Mouse (Mus musculus) neural tube, embryonic 14.5 days (tissue): ENCODE measurements at regions not wholly inside any gene's neighbourhood (a gene's known extent, or its start where the extent isn't known, plus 50 kb on each side); places are given as distances from the start of the nearest gene placed in this dataset.

Experiments used
- ATAC-seq: fragments of 200-750 bp; cut with Nextera tagmentation; 2 replicates; pipeline ENCODE4 v1.8.0; 2017; ENCODE audit warnings: low read depth, mild to moderate bottlenecking, moderate TSS enrichment, moderate library complexity
- H3K27ac ChIP-seq: fragments of 300-500 bp; sonication (generic); 2 replicates; pipeline ENCODE4 v1.5.1; 2014; ENCODE audit warnings: low read depth, mild to moderate bottlenecking, control low read depth, low read length, moderate library complexity, mixed read lengths
- H3K27me3 ChIP-seq: fragments of 300-500 bp; sonication (generic); 2 replicates; pipeline ENCODE4 v1.6.1; 2014; ENCODE audit warnings: low read length; ENCODE audit not compliant: control insufficient read depth, insufficient read depth
- H3K36me3 ChIP-seq: fragments of 300-500 bp; sonication (generic); 2 replicates; pipeline ENCODE4 v1.6.1; 2014; ENCODE audit warnings: low read length, mixed read lengths; ENCODE audit not compliant: control insufficient read depth, insufficient read depth
- H3K4me1 ChIP-seq: fragments of 300-500 bp; sonication (generic); 2 replicates; pipeline ENCODE4 v1.6.1; 2014; ENCODE audit warnings: low read length; ENCODE audit not compliant: control insufficient read depth, insufficient read depth
- H3K4me2 ChIP-seq: fragments of 300-500 bp; sonication (generic); 2 replicates; pipeline ENCODE4 v1.6.1; 2014; ENCODE audit warnings: mild to moderate bottlenecking, low read depth, low read length, control low read depth
- H3K4me3 ChIP-seq: fragments of 300-500 bp; sonication (generic); 2 replicates; pipeline ENCODE4 v1.5.1; 2014; ENCODE audit warnings: low read depth, low read length, control low read depth, mixed read lengths
- H3K9ac ChIP-seq: fragments of 300-500 bp; sonication (generic); replicated peaks from 2 replicates; pipeline ENCODE4 v1.6.1; 2014; ENCODE audit warnings: low read depth, mild to moderate bottlenecking, control low read depth, low read length, mixed read lengths
- H3K9me3 ChIP-seq: fragments of 300-500 bp; sonication (generic); 2 replicates; pipeline ENCODE4 v1.6.1; 2016; ENCODE audit warnings: low read length; ENCODE audit not compliant: control insufficient read depth
- WGBS: fragments of 180-500 bp; shearing (Covaris S2); extraction: QIAGEN DNeasy Blood & Tissue Kit; methylation state at CpG from one replicate; pipeline ENCODE4 v1.1.7; 2014; 5-methylcytosine and 5-hydroxymethylcytosine counted together

DNA sequence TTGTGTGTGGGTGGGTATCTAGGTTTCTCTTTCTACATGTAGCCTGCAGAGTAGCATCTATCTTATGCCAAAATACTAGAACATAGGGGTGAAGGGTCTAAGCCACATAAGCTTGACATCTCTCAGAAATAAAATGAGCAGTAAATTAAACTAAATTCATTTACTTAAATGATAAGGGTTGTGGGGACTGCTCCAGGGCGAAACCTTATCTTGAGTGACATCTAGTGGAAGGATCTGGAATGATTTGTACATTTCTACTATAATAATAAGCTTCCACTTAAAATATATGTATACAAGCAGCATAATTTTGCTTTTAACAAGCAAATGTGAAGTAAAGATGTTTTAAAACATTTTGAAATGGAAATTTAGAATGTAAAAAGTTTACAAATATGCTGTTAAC lies 271.4 kb downstream of the Vgll3 start:
- Histone ChIP-seq H3K36me3 (no peaks in the 10 kb centered on the region), H3K9me3 (no peaks in the 10 kb centered on the region), H3K27ac (no peak overlapping the region), H3K9ac (no peak overlapping the region), H3K4me3 (no peak overlapping the region), H3K27me3 (no peaks in the 10 kb centered on the region), H3K4me1 (no peaks in the 10 kb centered on the region), H3K4me2 (no peak overlapping the region)
- ATAC-seq: peak; percentile 54; the same call in 1 of the 2 replicates
- 21% methylated on average over 1 of the region's 1 CpGs for WGBS

DNA sequence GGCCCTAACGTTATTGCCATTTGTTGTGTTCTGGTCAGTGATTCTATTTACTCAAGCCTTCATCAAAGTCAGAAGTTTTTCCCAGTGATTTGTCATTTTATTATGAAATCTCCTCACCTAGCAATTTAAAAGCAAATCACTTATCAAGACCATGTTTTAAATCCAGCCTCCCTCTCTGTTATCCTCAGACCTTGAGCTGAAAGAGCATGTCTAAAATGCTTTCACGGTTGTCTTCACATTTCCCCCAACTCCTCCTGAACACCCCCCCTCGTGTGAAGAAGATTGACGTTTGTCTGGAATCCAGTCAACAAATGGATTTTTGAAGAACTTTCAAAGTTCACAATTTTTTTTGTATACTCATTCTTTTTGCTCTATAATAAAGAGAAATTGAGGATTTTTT lies 277.7 kb downstream of the Vgll3 start:
- 68% methylated on average over 4 of the region's 4 CpGs for WGBS
- ATAC-seq: no peak
- Histone ChIP-seq H3K4me3 (no peak overlapping the region), H3K4me1 (peaks cover 6% of the 10 kb centered on the region; the same call in 1 of the 2 replicates), H3K9ac (no peak overlapping the region), H3K9me3 (no peaks in the 10 kb centered on the region), H3K27me3 (no peaks in the 10 kb centered on the region), H3K4me2 (no peak overlapping the region), H3K36me3 (no peaks in the 10 kb centered on the region), H3K27ac (no peak overlapping the region)

DNA sequence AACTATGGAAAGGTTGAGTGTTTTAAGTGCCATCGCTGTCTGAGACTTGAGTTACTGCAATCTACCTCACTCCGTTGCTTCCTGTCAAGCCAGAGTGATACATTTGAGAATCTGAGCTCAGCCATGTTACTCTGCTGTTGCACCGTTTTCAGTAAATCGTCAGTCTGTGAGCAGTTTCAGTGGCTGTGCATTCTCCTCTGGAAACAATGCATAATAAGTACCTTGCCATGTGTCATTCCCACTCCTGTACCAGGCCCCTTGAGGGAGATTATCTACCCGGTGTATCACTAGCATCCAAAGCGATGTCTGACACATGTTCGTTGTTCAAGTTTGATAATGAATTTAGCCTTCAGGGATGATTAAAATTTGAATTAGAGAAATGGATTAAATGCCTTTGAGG lies 280.6 kb downstream of the Vgll3 start:
- peaks cover 6% of the 10 kb centered on the region; the same call in 1 of the 2 replicates for H3K4me1 ChIP-seq
- H3K4me3 ChIP-seq: no peak overlapping the region
- H3K9ac ChIP-seq: no peak overlapping the region
- ATAC-seq: peak; percentile 89; the same call in 1 of the 2 replicates
- H3K27me3 ChIP-seq: no peaks in the 10 kb centered on the region
- WGBS: 37% methylated on average over 7 of the region's 7 CpGs
- H3K4me2 ChIP-seq: no peak overlapping the region
- no peaks in the 10 kb centered on the region for H3K9me3 ChIP-seq
- H3K36me3 ChIP-seq: no peaks in the 10 kb centered on the region
- H3K27ac ChIP-seq: no peak overlapping the region

DNA sequence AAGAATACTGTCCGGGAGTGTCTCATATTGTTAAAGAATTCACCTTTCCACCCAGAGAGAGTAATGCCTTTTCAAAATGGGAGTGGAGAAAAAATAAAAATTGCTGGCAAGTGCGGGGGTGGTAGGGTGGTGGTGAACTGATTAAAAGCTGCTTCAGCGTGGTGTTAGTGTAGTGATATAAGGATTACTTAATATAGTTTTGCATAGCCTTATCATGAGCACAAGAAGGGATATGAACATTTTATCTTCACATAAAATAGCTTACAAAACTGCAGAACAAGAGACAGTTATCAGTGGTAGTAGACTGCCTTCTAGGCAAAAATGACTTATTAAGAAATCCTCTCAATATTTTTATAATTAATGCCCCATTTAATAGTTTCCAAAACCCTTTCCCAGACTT lies 302.9 kb downstream of the Vgll3 start:
- H3K27ac ChIP-seq: no peak overlapping the region
- ATAC-seq: no peak
- no peaks in the 10 kb centered on the region for H3K9me3 ChIP-seq
- 88% methylated on average over 3 of the region's 3 CpGs for WGBS
- H3K4me3 ChIP-seq: no peak overlapping the region
- H3K36me3 ChIP-seq: no peaks in the 10 kb centered on the region
- no peaks in the 10 kb centered on the region for H3K27me3 ChIP-seq
- no peak overlapping the region for H3K9ac ChIP-seq
- no peak overlapping the region for H3K4me2 ChIP-seq
- H3K4me1 ChIP-seq: no peaks in the 10 kb centered on the region

DNA sequence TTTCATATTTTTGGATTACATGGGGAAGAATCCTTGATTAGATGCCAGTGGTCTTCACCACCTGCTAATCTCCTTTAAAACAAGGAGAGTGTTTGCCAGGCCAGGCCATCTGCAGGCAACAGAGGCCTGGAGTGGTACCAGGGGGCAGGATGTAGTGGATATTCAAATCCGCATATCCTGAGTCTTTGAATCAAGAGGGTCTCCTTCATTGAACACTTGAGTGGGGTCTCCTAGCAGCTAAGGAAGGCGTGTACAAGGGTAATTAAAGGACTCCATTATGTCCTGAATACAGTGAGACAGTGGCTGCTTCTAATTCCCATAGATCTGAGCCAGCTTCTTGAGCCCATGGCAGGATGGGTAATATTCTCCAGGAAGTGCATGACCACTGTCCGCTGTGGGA lies 322.7 kb downstream of the Vgll3 start:
- no peak overlapping the region for H3K4me2 ChIP-seq
- no peak overlapping the region for H3K4me3 ChIP-seq
- H3K27me3 ChIP-seq: no peaks in the 10 kb centered on the region
- no peaks in the 10 kb centered on the region for H3K4me1 ChIP-seq
- no peaks in the 10 kb centered on the region for H3K36me3 ChIP-seq
- H3K9me3 ChIP-seq: no peaks in the 10 kb centered on the region
- no peak overlapping the region for H3K9ac ChIP-seq
- 76% methylated on average over 3 of the region's 3 CpGs for WGBS
- no peak overlapping the region for H3K27ac ChIP-seq
- no peak for ATAC-seq

DNA sequence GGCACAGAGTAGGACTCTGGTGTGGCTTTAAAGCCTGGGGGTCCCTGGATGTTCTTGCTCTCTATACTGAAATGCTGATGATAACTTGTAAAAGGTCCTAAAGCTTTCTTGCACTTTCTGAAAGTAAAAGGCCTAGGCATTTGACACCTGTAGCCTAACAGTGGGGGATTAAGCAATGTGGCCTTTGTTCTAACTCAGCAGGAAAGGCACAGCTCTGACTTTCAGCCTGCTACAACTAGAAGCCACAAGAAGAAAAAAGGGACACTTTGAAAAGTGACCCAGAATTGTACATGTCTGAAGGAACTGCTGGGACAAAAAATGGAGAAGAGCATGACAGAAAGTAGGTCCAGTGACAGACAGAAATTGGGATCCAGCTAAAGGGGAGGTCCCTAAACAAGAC lies 329.7 kb downstream of the Vgll3 start:
- no peak overlapping the region for H3K9ac ChIP-seq
- H3K4me2 ChIP-seq: no peak overlapping the region
- ATAC-seq: no peak
- no peaks in the 10 kb centered on the region for H3K36me3 ChIP-seq
- H3K27ac ChIP-seq: no peak overlapping the region
- no peaks in the 10 kb centered on the region for H3K4me1 ChIP-seq
- no peaks in the 10 kb centered on the region for H3K9me3 ChIP-seq
- no peaks in the 10 kb centered on the region for H3K27me3 ChIP-seq
- no peak overlapping the region for H3K4me3 ChIP-seq

DNA sequence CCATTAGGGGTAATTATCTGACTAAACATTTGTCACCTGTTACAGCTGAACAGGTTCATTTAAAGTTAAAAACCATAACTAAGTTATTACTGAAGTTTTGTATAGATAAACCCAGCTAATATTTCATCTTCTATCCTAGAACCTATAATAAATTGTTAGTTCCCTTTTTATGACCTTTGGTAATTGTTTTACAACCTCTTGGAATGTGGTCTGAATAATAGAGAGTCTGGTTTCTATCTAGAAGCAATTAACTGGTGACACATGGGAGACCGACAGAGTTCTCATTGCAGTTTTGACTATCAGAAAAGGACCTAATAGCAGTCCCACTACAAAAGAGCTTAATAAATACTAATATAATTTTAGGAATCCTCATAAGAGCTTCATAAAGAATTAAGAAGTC lies 330.2 kb downstream of the Vgll3 start:
- no peak overlapping the region for H3K4me3 ChIP-seq
- H3K36me3 ChIP-seq: no peaks in the 10 kb centered on the region
- WGBS: 9% methylated on average over 1 of the region's 1 CpGs
- H3K27me3 ChIP-seq: no peaks in the 10 kb centered on the region
- no peak overlapping the region for H3K27ac ChIP-seq
- H3K4me2 ChIP-seq: no peak overlapping the region
- no peaks in the 10 kb centered on the region for H3K9me3 ChIP-seq
- H3K9ac ChIP-seq: no peak overlapping the region
- no peaks in the 10 kb centered on the region for H3K4me1 ChIP-seq
- no peak for ATAC-seq

DNA sequence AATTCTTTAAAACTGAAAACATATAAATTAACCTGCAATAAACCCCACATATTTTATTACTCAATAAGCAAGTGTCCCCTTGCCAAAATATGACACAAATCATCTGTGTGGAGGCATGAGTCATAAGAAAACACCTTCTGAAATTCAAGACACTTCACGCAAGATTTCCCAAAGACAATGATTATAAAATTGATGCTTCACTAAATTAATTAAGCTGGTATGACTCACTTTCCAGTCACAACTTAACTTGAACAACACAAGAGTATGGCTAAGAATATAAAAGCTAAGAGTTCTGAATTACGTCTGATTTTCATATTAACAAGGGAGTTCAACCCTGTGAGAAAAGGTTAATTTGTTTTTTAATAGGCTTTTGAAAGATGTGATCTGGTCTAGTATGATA lies 353.2 kb downstream of the Vgll3 start:
- H3K4me3 ChIP-seq: no peak overlapping the region
- no peaks in the 10 kb centered on the region for H3K9me3 ChIP-seq
- no peak overlapping the region for H3K27ac ChIP-seq
- H3K27me3 ChIP-seq: no peaks in the 10 kb centered on the region
- H3K4me2 ChIP-seq: no peak overlapping the region
- WGBS: 84% methylated on average over 2 of the region's 2 CpGs
- no peak for ATAC-seq
- no peak overlapping the region for H3K9ac ChIP-seq
- no peaks in the 10 kb centered on the region for H3K36me3 ChIP-seq
- no peaks in the 10 kb centered on the region for H3K4me1 ChIP-seq

DNA sequence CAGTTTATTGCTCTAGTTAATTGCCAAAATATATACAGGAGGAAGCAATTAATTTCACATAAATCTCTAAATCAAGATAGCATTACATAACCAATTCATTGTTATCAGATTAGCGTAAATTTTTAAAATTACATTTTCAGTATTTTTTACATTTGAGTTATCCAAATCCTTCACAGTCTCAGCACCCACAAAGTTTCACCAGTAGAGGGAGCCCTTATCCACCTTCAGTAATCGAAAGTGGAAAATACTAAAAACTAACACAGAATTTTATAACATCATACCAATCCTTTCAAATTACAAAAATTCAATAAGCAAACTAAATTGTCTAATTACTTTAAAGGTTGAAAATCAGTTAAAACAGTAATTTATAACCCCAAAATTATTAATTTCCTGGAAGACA lies 375.7 kb downstream of the Vgll3 start:
- Histone ChIP-seq H3K4me1 (no peaks in the 10 kb centered on the region), H3K4me3 (no peak overlapping the region), H3K27ac (no peak overlapping the region), H3K9ac (no peak overlapping the region), H3K9me3 (no peaks in the 10 kb centered on the region), H3K36me3 (no peaks in the 10 kb centered on the region), H3K27me3 (no peaks in the 10 kb centered on the region), H3K4me2 (no peak overlapping the region)
- WGBS: 34% methylated on average over 2 of the region's 2 CpGs
- ATAC-seq: no peak

DNA sequence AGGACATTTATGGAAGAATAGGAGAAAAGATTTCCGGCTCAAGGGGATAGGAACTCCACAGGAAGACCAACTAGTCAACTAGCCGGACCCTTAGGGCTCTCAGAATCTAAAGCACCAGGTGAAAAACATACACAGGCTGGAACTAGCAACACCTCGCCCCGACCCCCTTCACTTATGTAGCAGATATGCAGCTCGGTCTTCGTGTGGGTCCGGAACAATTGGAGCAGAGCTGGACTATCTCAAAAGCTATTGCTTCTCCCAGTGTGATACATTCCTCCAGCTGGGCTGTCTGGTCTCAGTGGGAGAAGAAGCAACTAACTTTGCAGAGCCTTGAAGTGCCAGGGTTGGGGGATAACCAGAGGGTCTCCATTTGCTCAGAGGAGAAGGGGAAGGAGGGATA lies 386.3 kb downstream of the Vgll3 start:
- no peak for ATAC-seq
- H3K4me3 ChIP-seq: no peak overlapping the region
- no peaks in the 10 kb centered on the region for H3K27me3 ChIP-seq
- WGBS: 90% methylated on average over 7 of the region's 7 CpGs
- H3K9me3 ChIP-seq: no peaks in the 10 kb centered on the region
- no peaks in the 10 kb centered on the region for H3K4me1 ChIP-seq
- no peak overlapping the region for H3K4me2 ChIP-seq
- no peaks in the 10 kb centered on the region for H3K36me3 ChIP-seq
- H3K9ac ChIP-seq: no peak overlapping the region
- no peak overlapping the region for H3K27ac ChIP-seq
